Mouse (Mus musculus): ENCODE measurements around the gene Slc7a4. TPM values are rescaled to one million over a fixed set of nuclear protein-coding genes. Genes with fewer than 3 reads are reported as not detected.

Slc7a4 gene
- polyA plus RNA-seq, 1 experiment from 2014 or later = 11.1 TPM

- Histone ChIP-seq H3K4me1 (peaks cover 21% of the 10 kb centered on the region), H3K9ac (peak within 1 kb of the TSS; percentile 90), H3K4me3 (peak within 1 kb of the TSS; percentile 71), H3K27ac (peak within 1 kb of the TSS; percentile 96), H3K4me2 (peak within 1 kb of the TSS; percentile 95), H3K27me3 (no peaks in the 10 kb centered on the region), H3K9me3 (replicated peaks) (no peaks in the 10 kb centered on the region), H3K36me3 (ENCODE audit: poor library complexity, severe bottlenecking) (peaks cover 33% of the 10 kb centered on the region)
- WGBS = under 1% methylated on average over 67 of the region's 67 CpGs
- peak; percentile 98 for ATAC-seq
Observed at GRCm38 (mm10) chr16:17530640-17531288, 52.2 kb downstream of the Slc7a4 start, which contains the start of gene Thap7. Thap7 (minus strand) TSS chr16:17531136.

GRCm38 (mm10) chr16:17529981-17530586 is 52.9 kb downstream of the Slc7a4 start:
- WGBS = 13% methylated on average over 17 of the region's 17 CpGs

GRCm38 (mm10) chr16:17528276-17528675 is 54.7 kb downstream of the Slc7a4 start:
- Histone ChIP-seq H3K27ac (no peak overlapping the region), H3K27me3 (no peaks in the 10 kb centered on the region), H3K9ac (0 out of 2 replicates have a peak overlapping the region, but pooled peaks have one; percentile 26), H3K4me3 (no peak overlapping the region), H3K36me3 (ENCODE audit: poor library complexity, severe bottlenecking) (peaks cover 56% of the 10 kb centered on the region), H3K4me1 (peaks cover 21% of the 10 kb centered on the region), H3K9me3 (replicated peaks) (no peaks in the 10 kb centered on the region), H3K4me2 (no peak overlapping the region)
- 90% methylated on average over 13 of the region's 13 CpGs for WGBS
- no peak for ATAC-seq

More at GRCm38 (mm10) chr16:17529981-17530586, 52.9 kb downstream of the Slc7a4 start:
- H3K36me3 ChIP-seq (ENCODE audit: poor library complexity, severe bottlenecking) = peaks cover 40% of the 10 kb centered on the region
- peak overlapping the region; percentile 90 for H3K9ac ChIP-seq
- H3K27me3 ChIP-seq = no peaks in the 10 kb centered on the region
- peak overlapping the region; percentile 96 for H3K27ac ChIP-seq
- ATAC-seq = 0 out of 2 replicates have a peak, but pooled peaks have one; percentile 1
- peak overlapping the region; percentile 71 for H3K4me3 ChIP-seq
- H3K9me3 ChIP-seq (replicated peaks) = no peaks in the 10 kb centered on the region
- H3K4me1 ChIP-seq = peaks cover 21% of the 10 kb centered on the region
- H3K4me2 ChIP-seq = peak overlapping the region; percentile 95

- no peak overlapping the region for H3K9ac ChIP-seq
- no peak overlapping the region for H3K27ac ChIP-seq
- no peak overlapping the region for H3K4me2 ChIP-seq
- H3K4me1 ChIP-seq = peaks cover 21% of the 10 kb centered on the region
- no peak for ATAC-seq
- no peaks in the 10 kb centered on the region for H3K27me3 ChIP-seq
- H3K4me3 ChIP-seq = no peak overlapping the region
- no peaks in the 10 kb centered on the region for H3K9me3 ChIP-seq (replicated peaks)
- H3K36me3 ChIP-seq (ENCODE audit: poor library complexity, severe bottlenecking) = peaks cover 62% of the 10 kb centered on the region
Observed at GRCm38 (mm10) chr16:17527606-17528005, 55.4 kb downstream of the Slc7a4 start.

GRCm38 (mm10) chr16:17526223-17526622 is 56.8 kb downstream of the Slc7a4 start:
- Histone ChIP-seq H3K36me3 (ENCODE audit: poor library complexity, severe bottlenecking) (peaks cover 76% of the 10 kb centered on the region), H3K9ac (no peak overlapping the region), H3K9me3 (replicated peaks) (no peaks in the 10 kb centered on the region), H3K4me2 (no peak overlapping the region), H3K27ac (no peak overlapping the region), H3K27me3 (no peaks in the 10 kb centered on the region), H3K4me1 (peaks cover 10% of the 10 kb centered on the region), H3K4me3 (no peak overlapping the region)
- WGBS = 92% methylated on average over 6 of the region's 6 CpGs
- no peak for ATAC-seq

DNA sequence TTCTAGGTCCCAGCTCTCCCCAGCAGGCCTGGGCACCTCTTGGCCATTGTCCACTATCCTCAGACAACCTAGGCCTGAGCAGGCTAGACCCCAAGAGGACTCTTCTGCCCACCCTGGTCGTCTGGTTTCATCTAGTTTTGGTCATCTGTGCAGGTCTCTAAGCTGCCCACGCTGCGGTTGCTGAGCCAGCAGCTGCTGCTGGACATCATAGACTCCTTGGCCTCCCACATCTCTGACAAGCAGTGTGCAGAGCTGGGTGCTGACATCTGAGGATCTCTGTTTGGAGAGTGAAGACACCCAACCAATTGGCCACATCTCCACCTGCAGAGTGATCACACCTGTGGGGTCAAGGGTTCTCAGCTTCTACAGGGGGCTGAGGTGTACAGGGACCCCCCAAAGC is 57.5 kb downstream of the Slc7a4 start:
- Histone ChIP-seq H3K27me3 (no peaks in the 10 kb centered on the region), H3K36me3 (ENCODE audit: poor library complexity, severe bottlenecking) (peaks cover 83% of the 10 kb centered on the region), H3K27ac (no peak overlapping the region), H3K9ac (no peak overlapping the region), H3K4me1 (peaks cover 10% of the 10 kb centered on the region), H3K4me3 (no peak overlapping the region), H3K9me3 (replicated peaks) (no peaks in the 10 kb centered on the region), H3K4me2 (no peak overlapping the region)
- 83% methylated on average over 3 of the region's 3 CpGs for WGBS
- no peak for ATAC-seq

- Histone ChIP-seq H3K4me1 (no peaks in the 10 kb centered on the region), H3K4me2 (no peak overlapping the region), H3K9ac (no peak overlapping the region), H3K27me3 (no peaks in the 10 kb centered on the region), H3K36me3 (ENCODE audit: poor library complexity, severe bottlenecking) (peaks cover 97% of the 10 kb centered on the region), H3K27ac (no peak overlapping the region), H3K9me3 (replicated peaks) (no peaks in the 10 kb centered on the region), H3K4me3 (no peak overlapping the region)
- WGBS = 91% methylated on average over 11 of the region's 11 CpGs
- ATAC-seq = no peak
Observed at GRCm38 (mm10) chr16:17524156-17524555, 58.9 kb downstream of the Slc7a4 start.

Other genes with a start within 250 kb of the Slc7a4 start
- gene Snap29, start 177.2 kb downstream of the Slc7a4 start, polyA plus RNA-seq (2015; fragmentation: Nextera tagmentation; extraction: Ambion mirVana) = 18.2 and 20.8 TPM in 2 replicates
- gene Pi4ka, start 176.9 kb downstream of the Slc7a4 start, polyA plus RNA-seq (2015; fragmentation: Nextera tagmentation; extraction: Ambion mirVana) = 44.1 and 50.0 TPM in 2 replicates
- gene Crkl, start 131.2 kb downstream of the Slc7a4 start, polyA plus RNA-seq (2015; fragmentation: Nextera tagmentation; extraction: Ambion mirVana) = 102 and 108 TPM in 2 replicates
- 8.6 and 10.4 TPM in 2 replicates for gene Aifm3, start 93.6 kb downstream of the Slc7a4 start, polyA plus RNA-seq (2015; fragmentation: Nextera tagmentation; extraction: Ambion mirVana)
- 102 and 110 TPM in 2 replicates for gene Lztr1, start 74.5 kb downstream of the Slc7a4 start, polyA plus RNA-seq (2015; fragmentation: Nextera tagmentation; extraction: Ambion mirVana)
- 58.3 and 59.2 TPM in 2 replicates for gene Thap7, start 52.1 kb downstream of the Slc7a4 start, polyA plus RNA-seq (2015; fragmentation: Nextera tagmentation; extraction: Ambion mirVana)
- gene Lrrc74b, start 22.0 kb downstream of the Slc7a4 start, polyA plus RNA-seq (2015; fragmentation: Nextera tagmentation; extraction: Ambion mirVana) = 0.32 and 0.77 TPM in 2 replicates
- gene P2rx6, start 21.3 kb downstream of the Slc7a4 start, polyA plus RNA-seq (2015; fragmentation: Nextera tagmentation; extraction: Ambion mirVana) = 0.84 and 0.97 TPM in 2 replicates
- 32.7 and 34.3 TPM in 2 replicates for gene Smpd4, start 36.1 kb upstream of the Slc7a4 start, polyA plus RNA-seq (2015; fragmentation: Nextera tagmentation; extraction: Ambion mirVana)
- gene Ccdc74a, start 63.3 kb upstream of the Slc7a4 start, polyA plus RNA-seq (2015; fragmentation: Nextera tagmentation; extraction: Ambion mirVana) = 4.1 and 4.4 TPM in 2 replicates
- gene Med15, start 149.7 kb upstream of the Slc7a4 start, polyA plus RNA-seq (2015; fragmentation: Nextera tagmentation; extraction: Ambion mirVana) = 42.0 and 45.2 TPM in 2 replicates
- 53.4 and 55.6 TPM in 2 replicates for gene Klhl22, start 176.4 kb upstream of the Slc7a4 start, polyA plus RNA-seq (2015; fragmentation: Nextera tagmentation; extraction: Ambion mirVana)
- gene Scarf2, start 214.1 kb upstream of the Slc7a4 start, polyA plus RNA-seq (2015; fragmentation: Nextera tagmentation; extraction: Ambion mirVana) = 0.76 and 1.1 TPM in 2 replicates
- 0.27 and 0.55 TPM in 2 replicates for gene B830017H08Rik, start 249.9 kb upstream of the Slc7a4 start, polyA plus RNA-seq (2015; fragmentation: Nextera tagmentation; extraction: Ambion mirVana)

All from forebrain, embryonic 13.5 days (tissue).